ENCODE assay signal across 8 mouse cellular contexts in the genomic region with DNA sequence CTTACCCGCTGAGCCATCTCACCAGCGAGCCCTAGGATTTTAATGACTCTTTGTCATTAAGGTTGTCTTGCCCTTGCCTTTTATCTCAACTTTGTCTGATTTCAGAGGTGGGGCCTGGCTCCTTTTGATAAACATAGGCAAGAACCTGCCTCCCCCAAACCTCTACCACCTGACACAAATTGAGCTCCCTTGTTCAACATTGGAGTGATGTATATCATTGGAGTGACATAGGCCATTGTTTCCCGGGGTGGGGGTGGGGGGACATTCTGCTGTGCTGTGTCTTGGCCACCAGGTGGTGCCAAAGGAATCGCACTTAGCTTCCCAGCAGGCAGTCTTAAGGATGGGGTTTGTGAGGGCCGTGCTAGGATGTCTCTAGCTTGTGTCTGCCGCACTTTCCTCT. TPM values are rescaled to one million over a fixed set of nuclear protein-coding genes. Genes with fewer than 3 reads are reported as not detected.
A peak's percentile ranks its signal among the peaks of the same experiment; 100 is the strongest.
DNase-seq lines count a peak whose midpoint lies in the region; ATAC-seq and TF ChIP-seq lines count a peak whose summit lies in the region.

No protein-coding gene starts in this region.

- H3K4me2 ChIP-seq in hindbrain, embryonic 15.5 days: no peak overlapping the region
- no peak overlapping the region for H3K4me2 ChIP-seq in stomach, postnatal 0 days (replicated peaks; ENCODE audit: low read depth)

- no peaks in the 10 kb centered on the region for H3K4me1 ChIP-seq in spleen, adult 2 months (ENCODE audit: control insufficient read depth, insufficient read depth, insufficient read length)
- no peaks in the 10 kb centered on the region for H3K4me1 ChIP-seq in hindbrain, embryonic 15.5 days (replicated peaks)
- H3K4me1 ChIP-seq in stomach, postnatal 0 days (replicated peaks; ENCODE audit: control insufficient read depth, insufficient read depth): no peaks in the 10 kb centered on the region

- no peak for TF ChIP-seq POLR2A in spleen, adult 2 months (IDR thresholded peaks at IDR 0.05; ENCODE audit: low read depth, low read length)

- H3K9me3 ChIP-seq in hindbrain, embryonic 15.5 days: no peaks in the 10 kb centered on the region
- H3K9me3 ChIP-seq in stomach, postnatal 0 days (ENCODE audit: control insufficient read depth, low read length): no peaks in the 10 kb centered on the region

- 0 out of 2 replicates have a peak, but pooled peaks have one; percentile 27 for ATAC-seq in hindbrain, embryonic 15.5 days (ENCODE audit: low FRiP score, low read depth)
- ATAC-seq in stomach, postnatal 0 days (ENCODE audit: low FRiP score, low TSS enrichment): peak; percentile 75; the same call in 1 of the 2 replicates

- TF ChIP-seq EP300 in stomach, postnatal 0 days (optimal IDR thresholded peaks at IDR 0.05): no peak

- DNase-seq in adrenal gland, adult 18-20 months (ENCODE audit: low spot score in 2 of 2): peak; percentile 26 to 31
- no peak for DNase-seq in adrenal gland, postnatal 4 days (ENCODE audit: low spot score in 2 of 2)
- DNase-seq in spleen, adult 2 months (ENCODE audit: low read depth in 1 of 2, low spot score in 2 of 2): no peak
- DNase-seq in spleen, adult 12 weeks (ENCODE audit: low spot score): no peak
- DNase-seq in embryo, embryonic 9.5 days (ENCODE audit: extremely low spot score): peak; percentile 52
- peak; percentile 23 for DNase-seq in lung, postnatal 36 days
- DNase-seq in stomach, postnatal 0 days (ENCODE audit: low spot score): peak; percentile 59

- no peak overlapping the region for H3K4me3 ChIP-seq in spleen, adult 2 months (ENCODE audit: extremely low read depth, insufficient read depth, insufficient read length)
- no peak overlapping the region for H3K4me3 ChIP-seq in hindbrain, embryonic 15.5 days
- no peak overlapping the region for H3K4me3 ChIP-seq in stomach, postnatal 0 days (ENCODE audit: low read depth, low read length)

- no peaks in the 10 kb centered on the region for H3K27me3 ChIP-seq in spleen, adult 2 months (ENCODE audit: control insufficient read depth, insufficient read depth, low read length)
- no peaks in the 10 kb centered on the region for H3K27me3 ChIP-seq in hindbrain, embryonic 15.5 days
- no peaks in the 10 kb centered on the region for H3K27me3 ChIP-seq in stomach, postnatal 0 days (ENCODE audit: control insufficient read depth, insufficient read depth, low read length)

- peak; percentile 73; the same call in 1 of the 2 replicates for TF ChIP-seq CTCF in spleen, adult 2 months (IDR thresholded peaks at IDR 0.05; ENCODE audit: extremely low read depth, insufficient read depth, insufficient read length, insufficient replicate concordance)
- peak; percentile 89 for TF ChIP-seq CTCF in stomach, postnatal 0 days (IDR thresholded peaks at IDR 0.05; ENCODE audit: low read depth)

- 35% methylated on average over 6 of the region's 6 CpGs for WGBS in spleen, adult 2 months
- WGBS in hindbrain, embryonic 15.5 days: 32% methylated on average over 6 of the region's 6 CpGs
- WGBS in stomach, postnatal 0 days: 28% methylated on average over 6 of the region's 6 CpGs

- H3K9ac ChIP-seq in hindbrain, embryonic 15.5 days: no peak overlapping the region
- no peak overlapping the region for H3K9ac ChIP-seq in stomach, postnatal 0 days (ENCODE audit: low read length)

- H3K36me3 ChIP-seq in spleen, adult 2 months (ENCODE audit: control insufficient read depth, insufficient read depth, low read length): no peaks in the 10 kb centered on the region
- no peaks in the 10 kb centered on the region for H3K36me3 ChIP-seq in hindbrain, embryonic 15.5 days
- H3K36me3 ChIP-seq in stomach, postnatal 0 days (ENCODE audit: control insufficient read depth, insufficient read depth, low read length): no peaks in the 10 kb centered on the region

- H3K27ac ChIP-seq in spleen, adult 2 months (ENCODE audit: insufficient read depth, low read length): no peak overlapping the region
- no peak overlapping the region for H3K27ac ChIP-seq in hindbrain, embryonic 15.5 days (replicated peaks)
- H3K27ac ChIP-seq in stomach, postnatal 0 days (replicated peaks): no peak overlapping the region

RNA-seq across cellular contexts. Expression of a gene that starts 17.7 kb away (rescaled TPM):
- 100 to 1,000 TPM; 123 to 153 TPM for total RNA-seq in adrenal gland, adult 18-20 months (2021)
- 100 to 1,000 TPM; 128 to 133 TPM for total RNA-seq in adrenal gland, postnatal 4 days (2021)
- 172 and 188 TPM in 2 replicates for polyA plus RNA-seq in spleen, adult 2 months (2012; rRNA removed)
- polyA plus RNA-seq in hindbrain, embryonic 15.5 days (2015; fragmentation: Nextera tagmentation; extraction: Ambion mirVana): 185 and 188 TPM in 2 replicates
- 174 and 178 TPM in 2 replicates for polyA plus RNA-seq in stomach, postnatal 0 days (2015; fragmentation: Nextera tagmentation; extraction: Ambion mirVana)

Comparison
In these comparisons a context has a peak if more than half of its experiments do, and no peak if none do; other contexts are left out.
1. DNase-seq: peak in adrenal gland, adult 18-20 months (2 of 2), embryo, embryonic 9.5 days (single experiment), lung, postnatal 36 days (single experiment) and stomach, postnatal 0 days (single experiment); none in adrenal gland, postnatal 4 days (0 of 2), spleen, adult 2 months (0 of 2) and spleen, adult 12 weeks (single experiment).